Mouse (Mus musculus) liver, embryonic 14.5 days (tissue): Measurements from ENCODE around the gene Ada.

Source experiments
- CTCF ChIP-seq: IDR thresholded peaks from 2 replicates; pipeline ENCODE4 v1.5.1; 2016; ENCODE audit warnings: antibody characterized with exemption, low read depth, control low read depth
- EP300 ChIP-seq: IDR thresholded peaks from 2 replicates; pipeline ENCODE4 v1.6.1; 2016; ENCODE audit warnings: antibody characterized with exemption, low read depth

DNA sequence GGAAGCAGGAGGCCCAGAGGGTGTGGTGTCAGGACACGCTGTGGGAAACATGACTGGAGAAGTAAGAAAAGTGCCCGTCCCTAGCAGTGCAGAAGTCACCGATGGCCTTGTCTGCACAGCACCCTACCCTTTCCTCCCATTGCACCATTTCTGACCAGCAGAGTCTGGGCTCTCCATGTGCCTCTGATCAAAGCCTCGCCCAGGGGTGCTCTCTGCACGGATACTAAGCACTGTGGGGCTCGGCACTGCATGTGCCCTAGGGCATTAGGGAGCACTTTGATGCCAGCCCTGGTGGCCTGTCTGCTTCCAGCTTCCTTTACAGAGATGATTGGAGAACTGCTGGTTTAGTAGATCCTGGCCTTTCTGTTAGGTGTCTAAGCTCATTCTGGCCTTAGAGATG lies 37.2 kb downstream of the Ada start:
- TF ChIP-seq EP300 (no peak), CTCF (no peak)
